Mouse (Mus musculus) activated CD4-positive, CD25-positive, alpha-beta regulatory T cell (primary cell): ENCODE data around the gene Zfp84. TPM values are rescaled to one million over a fixed set of nuclear protein-coding genes. Genes with fewer than 3 reads are reported as not detected.

ENCODE experiments used
- polyA plus RNA-seq, 2 experiments: library from polyadenylated mRNA; unstranded; fragments of 100-300 nt; shearing (Covaris generic); gene quantifications; one replicate each; pipeline ENCODE4 v1.2.1; 2017

Zfp84 gene
- polyA plus RNA-seq = 10 to 100 TPM; 14.7 to 18.3 TPM

DNA sequence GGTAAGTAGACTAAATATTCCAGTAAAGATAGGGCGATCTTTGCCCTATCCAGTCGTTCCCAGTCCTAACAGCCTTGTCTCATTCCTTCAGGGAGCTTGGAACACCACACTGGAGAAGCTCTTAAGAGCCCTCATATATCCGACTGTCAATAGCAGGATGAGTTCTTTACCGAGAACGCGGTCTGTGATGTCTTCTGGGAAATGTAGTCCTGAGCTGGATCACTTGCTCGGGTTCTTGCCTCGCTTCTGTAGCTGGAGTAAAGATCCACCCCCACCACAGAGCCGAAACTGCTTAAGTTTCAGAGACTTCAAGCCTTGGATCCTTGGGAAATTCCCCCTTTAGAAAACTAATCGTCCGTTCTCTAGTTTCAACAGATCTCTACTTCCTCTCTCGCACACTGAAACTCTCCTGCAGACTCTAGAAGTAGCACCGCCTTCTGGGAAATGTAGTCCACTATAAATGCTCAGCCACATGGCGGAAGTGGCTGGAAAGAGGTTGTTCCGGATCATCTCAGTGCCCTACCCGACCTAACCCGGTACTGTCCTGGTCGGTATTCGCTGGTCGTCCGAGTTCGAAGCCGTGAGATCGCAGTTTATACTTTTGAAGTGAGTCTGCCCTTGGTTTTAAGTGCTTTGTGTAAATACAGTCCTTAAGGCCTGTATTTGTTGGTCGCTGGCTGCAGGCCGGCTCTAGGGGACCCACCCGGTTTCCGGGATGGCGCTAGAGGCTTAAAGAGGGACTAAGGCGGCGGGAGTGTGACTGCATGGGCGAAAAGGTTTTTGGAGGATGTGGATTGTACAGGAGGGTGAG lies at the start of gene Zfp84:
TSS of gene Zfp84 (plus strand) at position 463 of the 811 bp plus-strand sequence.

GRCm38 (mm10) chr7:29726860-29727259 lies 41.5 kb upstream of the Zfp84 start, which contains the start of gene Catsperg2:
Gene Catsperg2, minus strand, starts transcription at chr7:29727032.

DNA sequence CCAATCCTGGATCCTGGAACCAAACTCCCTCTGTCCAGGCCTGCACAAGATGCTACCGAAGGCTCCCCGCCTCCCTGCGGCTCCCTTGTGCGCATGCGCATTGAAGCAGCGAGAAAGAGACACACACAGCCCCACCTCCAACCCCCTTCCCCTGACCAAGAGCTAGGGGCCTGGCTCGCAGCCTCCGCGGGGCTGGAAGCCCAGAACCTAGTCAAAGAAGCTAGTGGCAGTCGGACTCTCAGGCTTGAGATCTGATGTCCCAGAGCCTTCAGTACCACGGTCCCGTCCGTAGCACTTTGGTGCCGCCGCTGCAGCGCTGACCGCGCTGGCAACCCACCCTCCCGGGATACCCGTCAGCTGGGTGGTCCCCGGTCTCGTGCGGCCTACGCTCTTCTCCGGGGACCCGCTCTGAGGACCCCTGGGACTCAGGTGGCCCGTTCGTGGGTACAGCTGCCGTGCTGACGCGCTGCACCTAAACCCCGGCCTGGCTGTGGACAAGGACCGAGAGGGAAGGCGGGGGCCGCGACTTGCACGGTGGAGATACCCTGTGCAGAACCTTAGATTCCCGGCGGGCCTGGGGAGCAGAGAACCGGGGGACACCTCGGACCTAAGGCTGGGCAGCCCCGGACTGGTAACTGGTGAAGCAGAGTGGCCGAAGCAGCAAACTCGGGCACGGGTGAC lies 15.7 kb downstream of the Zfp84 start, which contains the start of gene Zfp30:
TSS of gene Zfp30 (plus strand) at position 128 of the 681 bp plus-strand sequence.

GRCm38 (mm10) chr7:29815910-29816429 lies 47.6 kb downstream of the Zfp84 start, which contains the start of gene Zfp790:
Gene Zfp790, plus strand, starts transcription at chr7:29816114.

Other genes starting within 250 kb of the Zfp84 start
- 1 to 10 TPM; 5.7 to 7.4 TPM for gene Sipa1l3, start 249.9 kb upstream of the Zfp84 start, polyA plus RNA-seq
- under 1 TPM in 1 of 2 experiments, not detected in 1; 0.82 TPM for gene Catsperg2, start 41.5 kb upstream of the Zfp84 start, polyA plus RNA-seq
- gene Zfp30, start 15.4 kb downstream of the Zfp84 start, polyA plus RNA-seq = 1 to 10 TPM in 1 of 2 experiments, under 1 TPM in 1; 0.47 to 1.1 TPM
- 10 to 100 TPM; 16.6 to 17.6 TPM for gene Zfp790, start 47.6 kb downstream of the Zfp84 start, polyA plus RNA-seq
- 1 to 10 TPM; 4.4 to 7.5 TPM for gene Zfp940, start 85.1 kb downstream of the Zfp84 start, polyA plus RNA-seq
- gene Zfp420, start 91.4 kb downstream of the Zfp84 start, polyA plus RNA-seq = 1 to 10 TPM; 5.2 to 5.4 TPM
- 1 to 10 TPM; 3.2 to 4.5 TPM for gene Zfp27, start 138.0 kb downstream of the Zfp84 start, polyA plus RNA-seq
- gene Zfp383, start 139.7 kb downstream of the Zfp84 start, polyA plus RNA-seq = 1 to 10 TPM in 1 of 2 experiments, under 1 TPM in 1; 0.84 to 1.0 TPM
- gene Zfp74, start 185.5 kb downstream of the Zfp84 start, polyA plus RNA-seq = 10 to 100 TPM in 1 of 2 experiments, 1 to 10 TPM in 1; 3.8 to 12.7 TPM
- gene Zfp568, start 215.4 kb downstream of the Zfp84 start, polyA plus RNA-seq = 1 to 10 TPM; 6.8 to 9.1 TPM